Mouse (Mus musculus) heart, adult 2 months (tissue): Measurements from ENCODE around the gene Npc1l1.

Experiments
- EP300 ChIP-seq: fragments of 200-500 bp; IDR thresholded peaks from 2 replicates; pipeline ENCODE4 v1.6.1; 2011; ENCODE audit warnings: low read depth, low read length, control low read depth; ENCODE audit not compliant: insufficient read depth
- POLR2A ChIP-seq: fragments of 200-500 bp; IDR thresholded peaks from 2 replicates; pipeline ENCODE4 v1.6.1; 2011; ENCODE audit warnings: mild to moderate bottlenecking, low read depth, low read length, control low read depth; ENCODE audit not compliant: insufficient read depth

GRCm38 (mm10) chr11:6198449-6198848 is 31.5 kb downstream of the Npc1l1 start:
- TF ChIP-seq EP300 (no peak), POLR2A (no peak)
